Mouse (Mus musculus) central nervous system, embryonic 11.5 days (tissue): Measurements from ENCODE around the gene Gm12569. TPM values are rescaled to one million over a fixed set of nuclear protein-coding genes. Genes with fewer than 3 reads are reported as not detected.

Experiments
- polyA plus RNA-seq: library from polyadenylated mRNA; depleted of rRNA; stranded (reverse); fragments of >200 nt; gene quantifications from 2 replicates; pipeline ENCODE4 v1.2.3, GENCODE M21; 2012; rRNA removed

Gene Gm12569
- not detected in 2 replicates for polyA plus RNA-seq

DNA sequence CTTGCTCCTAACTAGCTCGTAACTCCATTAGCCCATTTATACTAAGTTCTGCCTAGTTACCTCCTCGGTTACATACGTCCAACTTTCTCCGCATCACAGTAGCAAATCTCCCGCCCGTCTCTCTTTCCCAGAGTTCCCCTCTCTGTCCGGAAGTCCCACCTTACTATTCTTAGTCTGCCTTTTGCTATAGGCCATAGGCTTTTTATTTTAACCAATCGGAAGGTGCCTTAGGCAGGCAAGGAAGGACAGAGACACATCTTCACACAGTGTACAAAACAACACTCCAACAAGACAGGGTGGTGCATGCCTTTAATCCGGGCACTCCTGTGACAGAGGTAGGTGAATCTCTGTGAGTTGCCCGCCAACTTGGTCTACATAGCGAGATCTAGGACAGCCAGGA, at the start of gene Gm12569:
Gene Gm12569, plus strand, starts transcription at position 166 of the 400 bp plus-strand sequence.

DNA sequence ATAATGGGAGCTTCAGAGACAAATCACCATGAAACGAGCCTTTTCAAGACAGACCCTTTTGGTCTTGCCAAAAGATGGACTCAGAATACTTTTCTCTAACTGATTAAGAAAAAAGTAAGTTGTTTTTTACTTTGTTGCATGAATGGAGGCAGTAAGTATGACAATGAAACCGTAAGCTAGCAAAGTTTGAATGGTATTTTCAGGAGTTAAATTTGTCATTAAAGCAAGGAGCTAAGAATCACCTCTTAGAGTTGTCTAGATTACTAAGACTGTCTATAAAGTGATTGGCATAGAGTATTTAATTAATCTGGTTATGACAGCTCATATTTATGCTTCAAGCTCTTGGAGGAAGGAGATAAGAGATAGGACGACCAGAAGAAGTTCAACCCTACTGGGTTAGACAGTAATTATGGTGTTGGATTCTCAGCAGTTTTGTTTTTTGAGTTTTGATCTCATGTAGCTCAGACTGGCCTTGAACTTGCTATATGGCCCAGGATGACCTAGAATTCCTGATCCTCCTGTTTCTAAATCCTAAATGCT, 41.5 kb downstream of the Gm12569 start, which contains the start of gene Clk4:
Gene Clk4, plus strand, starts transcription at position 51 of the 540 bp plus-strand sequence.

GRCm38 (mm10) chr11:51262342-51263285, 42.3 kb downstream of the Gm12569 start, which contains the start of gene BC049762:
Gene BC049762, minus strand, starts transcription at chr11:51263046.

Other genes with a start within 250 kb of the Gm12569 start
- 0.09 TPM in 1 of 2 replicates, not detected in the other for gene Olfr1377, start 238.5 kb upstream of the Gm12569 start, polyA plus RNA-seq
- not detected in 2 replicates for gene Olfr51, start 216.9 kb upstream of the Gm12569 start, polyA plus RNA-seq
- not detected in 2 replicates for gene Olfr54, start 206.2 kb upstream of the Gm12569 start, polyA plus RNA-seq
- not detected in 2 replicates for gene Olfr1375, start 172.4 kb upstream of the Gm12569 start, polyA plus RNA-seq
- 9.7 and 12.6 TPM in 2 replicates for gene Zfp354a, start 161.2 kb upstream of the Gm12569 start, polyA plus RNA-seq
- 158 and 190 TPM in 2 replicates for gene Clk4, start 41.3 kb downstream of the Gm12569 start, polyA plus RNA-seq
- gene BC049762, start 42.6 kb downstream of the Gm12569 start, polyA plus RNA-seq = 0.20 and 0.36 TPM in 2 replicates
- gene Col23a1, start 69.4 kb downstream of the Gm12569 start, polyA plus RNA-seq = 18.1 and 20.1 TPM in 2 replicates